Mouse (Mus musculus) testis, adult 2 months (tissue): ENCODE results near the gene Gm4353. TPM values are rescaled to one million over a fixed set of nuclear protein-coding genes. Genes with fewer than 3 reads are reported as not detected.

Experiments
- H3K27ac ChIP-seq: fragments of 200-500 bp; 2 replicates; pipeline ENCODE4 v1.5.1; 2012; ENCODE audit warnings: low read depth, low read length; ENCODE audit not compliant: control insufficient read depth, insufficient read depth
- H3K27me3 ChIP-seq: fragments of 200-500 bp; 2 replicates; pipeline ENCODE4 v1.6.1; 2012; ENCODE audit warnings: mild to moderate bottlenecking, low read length, moderate library complexity; ENCODE audit not compliant: control insufficient read depth, insufficient read depth
- H3K36me3 ChIP-seq: fragments of 200-500 bp; 2 replicates; pipeline ENCODE4 v1.6.1; 2012; ENCODE audit warnings: mild to moderate bottlenecking, low read length; ENCODE audit not compliant: control insufficient read depth, insufficient read depth
- H3K4me1 ChIP-seq: fragments of 200-500 bp; 2 replicates; pipeline ENCODE4 v1.6.1; 2012; ENCODE audit warnings: low read length; ENCODE audit not compliant: control insufficient read depth, insufficient read depth
- H3K4me3 ChIP-seq: fragments of 200-500 bp; 2 replicates; pipeline ENCODE4 v1.5.1; 2012; ENCODE audit warnings: low read depth, mild to moderate bottlenecking, low read length, moderate library complexity, mixed read lengths; ENCODE audit not compliant: control insufficient read depth
- CTCF ChIP-seq: fragments of 200-500 bp; IDR thresholded peaks from 2 replicates; pipeline ENCODE4 v1.5.1; 2012; ENCODE audit warnings: low read depth, mild to moderate bottlenecking, inconsistent platforms, low read length, moderate library complexity; ENCODE audit not compliant: control insufficient read depth, insufficient read depth, insufficient replicate concordance
- POLR2A ChIP-seq: fragments of 200-500 bp; IDR thresholded peaks from 2 replicates; pipeline ENCODE4 v1.6.1; 2012; ENCODE audit warnings: low read depth, mild to moderate bottlenecking, inconsistent platforms, low read length, moderate library complexity; ENCODE audit not compliant: control insufficient read depth
- polyA plus RNA-seq: library from polyadenylated mRNA; depleted of rRNA; stranded (reverse); fragments of >200 nt; gene quantifications from 2 replicates; pipeline ENCODE4 v1.2.3, GENCODE M21; 2012; rRNA removed

Gm4353 gene
- polyA plus RNA-seq, 1 experiment = 1.6 TPM

- peaks cover 5% of the 10 kb centered on the region for H3K27me3 ChIP-seq
- H3K4me1 ChIP-seq = peaks cover 44% of the 10 kb centered on the region
- peaks cover 2% of the 10 kb centered on the region; the same call in 1 of the 2 replicates for H3K36me3 ChIP-seq
- H3K27ac ChIP-seq = no peak overlapping the region
- peak overlapping the region; percentile 10; the same call in 1 of the 2 replicates for H3K4me3 ChIP-seq
- no peak for TF ChIP-seq POLR2A
- no peak for TF ChIP-seq CTCF
These were observed 50.1 kb downstream of the Gm4353 start for GRCm38 (mm10) chr7:116034282-116034758.

DNA sequence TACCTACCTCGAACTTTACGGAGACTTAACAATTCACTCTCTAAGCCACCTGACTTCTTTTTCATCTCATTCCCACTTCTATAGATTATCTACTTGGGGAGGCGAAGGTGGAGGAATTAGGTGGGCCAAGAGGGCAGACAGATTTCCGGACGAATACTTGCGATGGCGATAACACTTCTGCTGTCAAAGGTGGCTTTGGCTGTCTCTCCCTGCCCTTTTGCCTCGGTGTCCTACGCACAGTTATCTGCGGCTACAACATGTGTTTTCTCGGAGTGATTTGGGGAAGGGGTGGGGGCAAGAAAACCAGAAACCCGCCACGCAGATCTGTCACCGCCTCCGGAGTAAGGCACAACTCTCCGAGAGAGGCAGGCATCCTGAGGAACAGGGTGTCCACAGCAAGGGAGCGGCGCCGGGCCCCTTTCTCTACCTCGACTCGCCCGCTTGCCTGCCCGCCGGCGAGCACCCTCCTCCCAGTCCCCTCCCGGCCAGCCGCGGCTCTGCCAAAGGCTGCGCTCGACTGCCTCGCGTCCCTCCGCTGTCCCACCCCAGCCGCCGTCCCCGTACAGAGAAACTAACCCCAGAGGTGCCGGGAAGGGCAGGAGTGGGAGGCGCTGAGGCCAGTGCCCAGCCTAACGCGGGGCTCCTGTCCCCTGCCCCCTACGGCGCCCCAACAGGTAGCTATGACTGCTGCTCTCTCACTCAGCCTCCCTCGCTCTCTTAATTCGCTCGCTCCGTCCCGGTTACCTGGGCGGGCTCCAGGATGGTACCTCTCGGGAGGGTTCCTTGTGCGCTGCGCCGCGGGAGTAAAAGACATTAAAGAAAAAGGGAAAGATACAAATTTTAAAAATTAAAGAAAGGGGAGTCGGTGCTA, 50.8 kb downstream of the Gm4353 start:
- Histone ChIP-seq H3K36me3 (peaks cover 2% of the 10 kb centered on the region; the same call in 1 of the 2 replicates), H3K4me1 (peaks cover 40% of the 10 kb centered on the region), H3K27me3 (peaks cover 5% of the 10 kb centered on the region), H3K27ac (no peak overlapping the region), H3K4me3 (peak overlapping the region; percentile 55)
- TF ChIP-seq CTCF (no peak), POLR2A (no peak)

Other genes with a start within 250 kb of the Gm4353 start
- 114 and 137 TPM in 2 replicates for gene Sox6, start 45.8 kb downstream of the Gm4353 start, polyA plus RNA-seq
- 41.1 and 47.4 TPM in 2 replicates for gene 1110004F10Rik, start 45.2 kb downstream of the Gm4353 start, polyA plus RNA-seq
- gene Plekha7, start 223.7 kb upstream of the Gm4353 start, polyA plus RNA-seq = 3.4 and 6.0 TPM in 2 replicates
- 198 and 308 TPM in 2 replicates for gene Rps13, start 249.6 kb upstream of the Gm4353 start, polyA plus RNA-seq